Mouse (Mus musculus) liver, embryonic 14.5 days (tissue): ENCODE data around the gene Jam3.

Source experiments
- CTCF ChIP-seq: IDR thresholded peaks from 2 replicates; pipeline ENCODE4 v1.5.1; 2016; ENCODE audit warnings: antibody characterized with exemption, low read depth, control low read depth
- EP300 ChIP-seq: IDR thresholded peaks from 2 replicates; pipeline ENCODE4 v1.6.1; 2016; ENCODE audit warnings: antibody characterized with exemption, low read depth

DNA sequence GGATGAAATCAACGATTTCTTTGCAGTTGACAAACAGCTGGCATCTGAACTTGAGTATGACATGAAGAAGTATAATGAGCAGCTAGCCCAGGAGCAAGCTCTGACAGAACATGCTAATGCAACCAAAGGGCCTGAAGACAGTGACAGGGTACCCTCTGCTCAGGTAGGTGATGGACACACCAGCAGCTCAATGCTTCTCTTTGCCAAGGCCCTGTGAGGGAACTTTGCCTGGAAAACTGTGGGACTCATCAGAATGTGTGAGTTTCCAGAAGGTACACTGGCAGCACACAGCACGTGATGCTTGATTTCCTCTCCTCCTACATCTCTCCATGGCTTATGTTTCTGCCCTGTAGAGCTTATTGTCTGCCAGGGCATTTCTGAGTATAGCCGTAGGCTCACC is 67.8 kb downstream of the Jam3 start:
- TF ChIP-seq CTCF (no peak), EP300 (no peak)
